Mouse (Mus musculus) duodenum, adult 2 months (tissue): ENCODE results near the gene St6gal1. TPM values are rescaled to one million over a fixed set of nuclear protein-coding genes. Genes with fewer than 3 reads are reported as not detected.

Experiments
- polyA plus RNA-seq: library from polyadenylated mRNA; depleted of rRNA; stranded (reverse); fragments of >200 nt; gene quantifications from 2 replicates; pipeline ENCODE4 v1.2.3, GENCODE M21; 2012; ENCODE audit warnings: low replicate concordance; rRNA removed

St6gal1 gene
- polyA plus RNA-seq, result 3.3 and 3.8 TPM in 2 replicates

DNA sequence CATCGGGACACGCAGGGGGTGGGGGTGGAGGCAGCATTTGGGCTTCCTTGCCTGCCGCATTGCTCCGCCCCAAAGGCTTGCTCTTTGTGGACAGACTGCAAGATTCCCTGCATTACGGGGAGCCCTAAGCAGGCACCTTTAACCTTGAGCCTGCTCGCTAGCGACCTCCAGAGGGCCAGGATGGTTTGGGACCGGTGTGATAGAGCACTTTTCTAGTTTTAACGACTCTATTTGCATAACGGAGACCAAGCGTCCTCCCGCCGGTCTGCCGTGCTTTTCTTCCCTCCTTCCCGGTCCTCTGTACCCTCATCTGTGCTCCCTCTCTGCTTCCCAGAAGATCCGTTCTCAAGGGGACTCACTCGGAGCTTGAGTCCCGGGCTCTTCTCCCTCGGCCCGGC is at the start of gene St6gal1:
Gene St6gal1 (plus strand): TSS at position 70 of the 398 bp plus-strand sequence.

Other genes with a start within 250 kb of the St6gal1 start
- not detected in 2 replicates for gene Kng2, start 195.3 kb upstream of the St6gal1 start, polyA plus RNA-seq
- gene Kng1, start 166.9 kb upstream of the St6gal1 start, polyA plus RNA-seq, result not detected in 2 replicates
- 9.5 and 10.5 TPM in 2 replicates for gene Eif4a2, start 117.3 kb upstream of the St6gal1 start, polyA plus RNA-seq
- 0.47 TPM in 1 of 2 replicates, not detected in the other for gene Rfc4, start 97.0 kb upstream of the St6gal1 start, polyA plus RNA-seq
- gene Adipoq, start 78.2 kb upstream of the St6gal1 start, polyA plus RNA-seq, result 0.85 and 13.0 TPM in 2 replicates
- gene Rtp1, start 204.4 kb downstream of the St6gal1 start, polyA plus RNA-seq, result not detected in 2 replicates